Mouse (Mus musculus) heart, embryonic 10.5 days (tissue): ENCODE measurements around the gene Sash1. TPM values are rescaled to one million over a fixed set of nuclear protein-coding genes. Genes with fewer than 3 reads are reported as not detected.

Experiments used
- DNase-seq: peaks from one replicate; pipeline ENCODE4 v3.0.0-alpha.2; 2017; ENCODE audit warnings: low spot score
- H3K27ac ChIP-seq: fragments of 300-500 bp; sonication (generic); 2 replicates; pipeline ENCODE4 v1.5.1; 2016; ENCODE audit warnings: mild to moderate bottlenecking
- H3K27me3 ChIP-seq: fragments of 300-500 bp; sonication (generic); 2 replicates; pipeline ENCODE4 v1.6.1; 2016; ENCODE audit warnings: mild to moderate bottlenecking; ENCODE audit not compliant: poor library complexity, insufficient read depth, severe bottlenecking
- H3K36me3 ChIP-seq: fragments of 300-500 bp; sonication (generic); 2 replicates; pipeline ENCODE4 v1.6.1; 2016; ENCODE audit warnings: mild to moderate bottlenecking, moderate library complexity
- H3K4me1 ChIP-seq: fragments of 300-500 bp; sonication (generic); 2 replicates; pipeline ENCODE4 v1.6.1; 2016; ENCODE audit warnings: mild to moderate bottlenecking
- H3K4me3 ChIP-seq: fragments of 300-500 bp; sonication (generic); 2 replicates; pipeline ENCODE4 v1.5.1; 2016; ENCODE audit warnings: mild to moderate bottlenecking, moderate library complexity
- H3K9me3 ChIP-seq: fragments of 300-500 bp; sonication (generic); 2 replicates; pipeline ENCODE4 v1.6.1; 2016; ENCODE audit warnings: mild to moderate bottlenecking, moderate library complexity
- WGBS: fragments of 180-500 bp; shearing (Covaris S2); methylation state at CpG from one replicate; pipeline ENCODE4 v1.1.7; 2016; 5-methylcytosine and 5-hydroxymethylcytosine counted together
- polyA plus RNA-seq: library from polyadenylated mRNA; unstranded; fragments of >200 nt; fragmentation: Nextera tagmentation; extraction: Ambion mirVana; gene quantifications from 2 replicates; pipeline ENCODE4 v1.2.1, GENCODE M21; 2016

Sash1 gene
- polyA plus RNA-seq, 1 experiment from 2014 or later = 2.7 TPM

- Histone ChIP-seq H3K4me1 (0 out of 2 replicates have a peak, but pooled peaks cover 2% of the 10 kb centered on the region), H3K9me3 (no peaks in the 10 kb centered on the region), H3K27me3 (no peaks in the 10 kb centered on the region), H3K4me3 (no peak overlapping the region), H3K36me3 (no peaks in the 10 kb centered on the region), H3K27ac (no peak overlapping the region)
- 46% methylated on average over 2 of the region's 2 CpGs for WGBS
- DNase-seq = no peak
These were observed 31.9 kb upstream of the Sash1 start for GRCm38 (mm10) chr10:8917798-8918197.

DNA sequence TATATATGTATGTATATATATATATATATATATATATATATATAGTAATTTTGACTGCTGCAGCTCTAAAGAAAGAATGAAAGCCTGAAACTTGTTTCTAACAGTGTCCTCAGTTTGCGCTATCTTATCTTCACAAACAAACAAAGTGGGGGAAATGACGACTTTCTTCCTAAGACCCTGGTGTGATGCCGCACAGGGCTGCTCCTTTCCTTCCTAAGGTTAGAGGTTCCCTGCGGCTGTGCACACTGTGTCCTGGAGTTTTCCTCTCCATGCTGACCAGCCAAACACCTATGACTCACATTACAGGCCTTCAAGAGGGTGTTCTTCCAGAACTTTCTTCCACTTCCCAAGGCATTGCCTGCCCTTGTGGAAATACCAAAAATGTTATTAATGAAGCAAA lies 31.5 kb upstream of the Sash1 start:
- DNase-seq = no peak
- H3K27ac ChIP-seq = no peak overlapping the region

DNA sequence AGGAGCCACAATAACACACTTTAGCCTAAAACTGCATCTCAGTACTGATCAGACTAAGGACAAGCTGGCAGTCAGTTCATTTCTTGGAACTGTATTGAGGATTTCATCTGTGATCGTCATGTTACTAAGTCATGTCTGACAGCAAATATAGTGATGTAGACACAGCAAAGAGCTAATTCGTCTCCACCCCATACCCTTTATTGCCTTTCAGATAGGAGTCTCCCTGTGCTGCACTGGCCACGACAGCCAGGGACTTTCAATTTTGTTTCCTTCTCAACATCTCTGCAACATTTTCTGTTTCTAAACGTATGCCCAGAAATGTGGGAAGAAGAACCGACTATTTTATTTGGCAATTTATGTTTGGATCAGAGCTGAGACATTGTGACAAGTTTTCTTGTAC lies 29.9 kb upstream of the Sash1 start:
- H3K9me3 ChIP-seq = no peaks in the 10 kb centered on the region
- H3K36me3 ChIP-seq = no peaks in the 10 kb centered on the region
- WGBS = 75% methylated on average over 5 of the region's 5 CpGs
- no peak overlapping the region for H3K4me3 ChIP-seq
- H3K27ac ChIP-seq = no peak overlapping the region
- H3K4me1 ChIP-seq = no peaks in the 10 kb centered on the region
- no peak for DNase-seq
- H3K27me3 ChIP-seq = no peaks in the 10 kb centered on the region

More for the DNA sequence above, 31.5 kb upstream of the Sash1 start:
- Histone ChIP-seq H3K4me3 (no peak overlapping the region), H3K4me1 (0 out of 2 replicates have a peak, but pooled peaks cover 2% of the 10 kb centered on the region), H3K27me3 (no peaks in the 10 kb centered on the region), H3K36me3 (no peaks in the 10 kb centered on the region), H3K9me3 (no peaks in the 10 kb centered on the region)
- WGBS = 34% methylated on average over 4 of the region's 4 CpGs

- H3K27me3 ChIP-seq = no peaks in the 10 kb centered on the region
- WGBS = 61% methylated on average over 4 of the region's 4 CpGs
- H3K27ac ChIP-seq = no peak overlapping the region
These were observed 28.0 kb upstream of the Sash1 start for GRCm38 (mm10) chr10:8913904-8914303.

GRCm38 (mm10) chr10:8912706-8913275 lies 26.9 kb upstream of the Sash1 start:
- WGBS = 71% methylated on average over 5 of the region's 5 CpGs
- no peak for DNase-seq
- Histone ChIP-seq H3K36me3 (no peaks in the 10 kb centered on the region), H3K4me3 (no peak overlapping the region), H3K27me3 (no peaks in the 10 kb centered on the region), H3K9me3 (no peaks in the 10 kb centered on the region), H3K4me1 (no peaks in the 10 kb centered on the region), H3K27ac (no peak overlapping the region)

More at GRCm38 (mm10) chr10:8913904-8914303, 28.0 kb upstream of the Sash1 start:
- no peaks in the 10 kb centered on the region for H3K4me1 ChIP-seq
- no peaks in the 10 kb centered on the region for H3K9me3 ChIP-seq
- no peak overlapping the region for H3K4me3 ChIP-seq
- no peak for DNase-seq
- H3K36me3 ChIP-seq = no peaks in the 10 kb centered on the region

DNA sequence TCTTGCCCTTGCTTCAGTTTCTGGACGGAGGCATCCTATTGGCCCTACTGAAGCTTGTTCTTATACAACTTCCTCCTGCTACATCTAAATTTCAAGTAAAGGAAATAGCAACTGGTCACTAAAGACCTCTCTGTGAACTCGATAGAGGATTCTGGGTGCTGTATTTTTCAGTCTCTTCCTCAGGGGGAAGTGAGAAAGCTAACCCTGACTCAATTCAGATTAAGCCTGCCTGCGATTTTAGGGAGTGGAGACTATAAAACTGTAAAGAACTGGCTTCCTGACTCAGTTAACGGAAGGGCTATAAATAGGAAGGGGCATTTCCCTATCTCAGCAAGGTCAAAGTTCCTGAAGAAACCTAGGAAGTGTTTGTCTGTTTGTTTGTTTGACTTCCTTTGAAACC lies 26.3 kb upstream of the Sash1 start:
- H3K27ac ChIP-seq = no peak overlapping the region
- WGBS = 55% methylated on average over 4 of the region's 4 CpGs

GRCm38 (mm10) chr10:8910237-8910990 lies 24.5 kb upstream of the Sash1 start:
- no peaks in the 10 kb centered on the region for H3K36me3 ChIP-seq
- 78% methylated on average over 16 of the region's 16 CpGs for WGBS
- no peak overlapping the region for H3K4me3 ChIP-seq
- no peak overlapping the region for H3K27ac ChIP-seq
- H3K9me3 ChIP-seq = no peaks in the 10 kb centered on the region
- H3K4me1 ChIP-seq = no peaks in the 10 kb centered on the region
- DNase-seq = no peak
- no peaks in the 10 kb centered on the region for H3K27me3 ChIP-seq

More for the DNA sequence above, 26.3 kb upstream of the Sash1 start:
- H3K9me3 ChIP-seq = no peaks in the 10 kb centered on the region
- H3K4me3 ChIP-seq = no peak overlapping the region
- H3K4me1 ChIP-seq = no peaks in the 10 kb centered on the region
- no peak for DNase-seq
- no peaks in the 10 kb centered on the region for H3K36me3 ChIP-seq
- H3K27me3 ChIP-seq = no peaks in the 10 kb centered on the region

DNA sequence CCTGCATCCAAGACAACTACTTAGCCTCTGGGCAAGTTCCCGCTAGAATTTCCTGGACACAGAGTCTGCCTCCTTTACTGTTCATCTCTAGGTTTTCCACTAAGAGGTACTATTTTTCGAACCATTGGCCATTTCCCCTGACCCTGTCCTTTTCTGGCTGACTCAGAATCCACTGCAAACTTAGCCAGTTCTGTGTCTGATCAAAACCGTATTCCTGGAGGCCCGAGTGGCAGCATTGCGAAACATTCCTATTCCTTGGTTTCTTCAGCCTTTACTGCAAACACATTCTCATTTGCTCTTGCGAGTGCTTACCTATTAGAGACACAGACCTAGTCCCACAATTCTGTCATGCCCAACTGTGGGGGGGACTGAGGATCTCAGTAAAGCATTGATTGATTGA lies 17.2 kb upstream of the Sash1 start:
- Histone ChIP-seq H3K36me3 (no peaks in the 10 kb centered on the region), H3K9me3 (no peaks in the 10 kb centered on the region), H3K4me1 (no peaks in the 10 kb centered on the region), H3K27ac (no peak overlapping the region), H3K27me3 (no peaks in the 10 kb centered on the region), H3K4me3 (no peak overlapping the region)
- no peak for DNase-seq
- 87% methylated on average over 6 of the region's 6 CpGs for WGBS

DNA sequence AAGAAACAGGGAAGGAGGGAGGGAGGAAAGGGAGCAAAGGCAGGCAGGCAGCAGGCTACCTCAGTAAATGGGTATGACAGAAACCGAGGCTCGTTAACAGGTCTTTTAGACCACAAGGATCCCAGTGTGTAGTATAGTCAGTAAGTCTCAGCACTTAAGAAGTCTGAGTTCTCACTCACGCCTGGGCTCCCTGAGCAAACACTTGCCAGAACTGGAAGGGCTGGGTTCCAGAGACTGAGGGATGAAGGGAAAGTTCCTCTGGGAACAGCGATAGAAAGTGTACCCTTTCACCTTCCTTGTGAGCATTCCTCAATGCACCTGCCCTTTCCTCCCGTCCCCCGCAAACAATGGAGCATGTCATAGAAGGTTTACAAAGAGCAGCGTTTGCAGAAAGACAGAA lies 16.5 kb upstream of the Sash1 start:
- H3K36me3 ChIP-seq = no peaks in the 10 kb centered on the region
- no peaks in the 10 kb centered on the region for H3K9me3 ChIP-seq
- 79% methylated on average over 7 of the region's 7 CpGs for WGBS
- no peaks in the 10 kb centered on the region for H3K4me1 ChIP-seq
- H3K27me3 ChIP-seq = no peaks in the 10 kb centered on the region
- H3K4me3 ChIP-seq = no peak overlapping the region
- no peak overlapping the region for H3K27ac ChIP-seq
- no peak for DNase-seq

- WGBS = 72% methylated on average over 8 of the region's 8 CpGs
- Histone ChIP-seq H3K4me1 (0 out of 2 replicates have a peak, but pooled peaks cover 5% of the 10 kb centered on the region), H3K27ac (no peak overlapping the region), H3K4me3 (no peak overlapping the region), H3K9me3 (no peaks in the 10 kb centered on the region), H3K27me3 (no peaks in the 10 kb centered on the region), H3K36me3 (no peaks in the 10 kb centered on the region)
- DNase-seq = no peak
These were observed 13.1 kb upstream of the Sash1 start for GRCm38 (mm10) chr10:8898831-8899511.

DNA sequence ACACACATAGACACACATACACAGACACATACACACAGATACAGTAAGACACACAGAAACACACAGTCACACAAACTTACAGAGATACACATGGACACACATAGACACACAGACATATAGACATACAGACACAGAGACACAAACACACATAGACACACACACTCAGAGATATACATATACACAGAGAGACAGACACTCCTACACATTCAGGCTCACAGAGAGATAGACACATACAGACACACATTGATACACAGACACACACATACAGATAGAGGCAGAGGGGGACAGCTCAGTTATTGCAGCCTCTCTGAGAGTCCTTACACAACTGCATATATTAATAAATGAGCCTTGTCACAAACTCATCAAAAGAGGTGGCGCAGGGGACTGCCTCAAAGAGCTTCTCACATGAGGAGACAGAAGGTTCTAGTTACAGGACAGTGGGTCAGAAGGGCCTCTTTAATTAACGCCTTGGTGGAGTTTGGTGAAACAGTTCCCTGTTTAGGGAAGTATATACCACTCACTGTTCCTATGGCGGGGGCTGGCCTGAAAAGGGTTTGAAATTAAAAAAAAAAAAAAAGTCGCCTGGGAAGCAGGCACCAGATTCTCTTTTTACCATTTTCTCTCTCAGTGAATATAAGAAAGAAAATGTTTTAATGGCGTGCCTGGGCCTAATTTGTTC lies 12.4 kb upstream of the Sash1 start:
- Histone ChIP-seq H3K9me3 (no peaks in the 10 kb centered on the region), H3K27me3 (no peaks in the 10 kb centered on the region), H3K36me3 (no peaks in the 10 kb centered on the region), H3K27ac (no peak overlapping the region), H3K4me1 (0 out of 2 replicates have a peak, but pooled peaks cover 5% of the 10 kb centered on the region), H3K4me3 (no peak overlapping the region)
- WGBS = 66% methylated on average over 5 of the region's 5 CpGs
- no peak for DNase-seq

DNA sequence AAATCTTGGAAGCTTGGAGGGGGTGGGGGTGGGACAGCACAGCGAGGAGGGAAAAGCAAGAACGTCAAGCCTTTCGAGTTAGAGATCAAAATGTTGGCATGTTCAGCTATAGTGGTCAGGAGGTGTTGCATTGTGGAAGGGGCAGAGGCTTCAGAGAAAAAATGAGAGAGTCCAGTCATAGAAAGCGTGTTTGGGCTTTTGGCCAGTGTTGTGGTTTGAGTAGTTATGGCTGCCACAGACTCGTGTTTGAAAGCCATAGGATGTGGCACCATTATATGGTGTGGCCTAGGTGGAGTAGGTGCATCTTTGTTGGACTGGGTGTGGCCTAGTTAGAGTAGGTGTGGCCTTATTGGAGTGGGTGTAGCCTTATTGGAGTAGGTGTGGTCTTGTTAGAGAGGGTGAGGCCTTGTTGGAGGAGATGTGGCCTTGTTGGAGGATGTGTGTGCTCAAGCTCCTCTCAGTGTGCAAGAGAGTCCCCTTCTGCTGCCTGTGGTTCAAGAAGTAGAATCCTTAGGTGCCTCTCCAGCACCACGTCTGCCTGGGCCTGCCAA lies 9.2 kb upstream of the Sash1 start:
- Histone ChIP-seq H3K4me3 (no peak overlapping the region), H3K4me1 (0 out of 2 replicates have a peak, but pooled peaks cover 5% of the 10 kb centered on the region), H3K27me3 (no peaks in the 10 kb centered on the region), H3K27ac (no peak overlapping the region), H3K36me3 (no peaks in the 10 kb centered on the region), H3K9me3 (no peaks in the 10 kb centered on the region)
- WGBS = 85% methylated on average over 6 of the region's 6 CpGs
- no peak for DNase-seq
